Mouse (Mus musculus): Measurements from ENCODE around the gene Tas1r1. TPM values are rescaled to one million over a fixed set of nuclear protein-coding genes. Genes with fewer than 3 reads are reported as not detected.

Gene Tas1r1
- polyA plus RNA-seq, 1 experiment from 2014 or later = 1.3 TPM

DNA sequence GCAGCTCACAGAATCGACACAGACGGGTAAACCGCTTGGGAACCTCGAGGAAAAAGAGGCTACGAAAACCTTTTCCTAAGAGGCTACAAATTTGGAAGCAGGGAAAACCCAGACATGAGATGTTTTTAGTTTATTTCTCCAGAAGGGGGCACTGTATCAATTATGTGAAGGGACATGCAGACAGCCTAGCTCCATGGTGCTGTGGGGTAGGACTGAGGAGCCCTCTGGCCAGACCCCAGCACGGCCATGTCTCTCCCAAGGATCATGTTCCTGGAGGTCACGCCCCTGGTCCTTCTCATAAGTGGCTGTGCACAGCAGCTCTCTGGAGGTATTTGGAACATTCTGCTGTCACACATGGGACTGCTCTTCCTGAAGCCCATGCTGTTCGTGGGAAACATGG lies 57.7 kb downstream of the Tas1r1 start:
- H3K4me1 ChIP-seq = peaks cover 3% of the 10 kb centered on the region; the same call in 1 of the 2 replicates
- no peak overlapping the region for H3K4me3 ChIP-seq
- H3K4me2 ChIP-seq (replicated peaks) = no peak overlapping the region
- no peak for ATAC-seq (ENCODE audit: low FRiP score, low read depth)
- peaks cover 55% of the 10 kb centered on the region for H3K36me3 ChIP-seq
- H3K27me3 ChIP-seq = no peaks in the 10 kb centered on the region
- no peaks in the 10 kb centered on the region for H3K9me3 ChIP-seq
- WGBS = 77% methylated on average over 8 of the region's 8 CpGs
- no peak overlapping the region for H3K9ac ChIP-seq (replicated peaks)
- no peak overlapping the region for H3K27ac ChIP-seq (replicated peaks)

Other genes starting within 250 kb of the Tas1r1 start
- 135 and 152 TPM in 2 replicates for gene Camta1, start 176.7 kb downstream of the Tas1r1 start, polyA plus RNA-seq (2016; fragmentation: Nextera tagmentation; extraction: Ambion mirVana)
- gene Dnajc11, start 104.9 kb downstream of the Tas1r1 start, polyA plus RNA-seq (2016; fragmentation: Nextera tagmentation; extraction: Ambion mirVana) = 84.4 and 89.8 TPM in 2 replicates
- gene Thap3, start 49.6 kb downstream of the Tas1r1 start, polyA plus RNA-seq (2016; fragmentation: Nextera tagmentation; extraction: Ambion mirVana) = 30.9 and 33.9 TPM in 2 replicates
- gene Phf13, start 42.3 kb downstream of the Tas1r1 start, polyA plus RNA-seq (2016; fragmentation: Nextera tagmentation; extraction: Ambion mirVana) = 25.8 and 28.9 TPM in 2 replicates
- 4.7 and 5.4 TPM in 2 replicates for gene Klhl21, start 29.8 kb downstream of the Tas1r1 start, polyA plus RNA-seq (2016; fragmentation: Nextera tagmentation; extraction: Ambion mirVana)
- 20.8 and 23.4 TPM in 2 replicates for gene Zbtb48, start 10.9 kb downstream of the Tas1r1 start, polyA plus RNA-seq (2016; fragmentation: Nextera tagmentation; extraction: Ambion mirVana)
- gene Nol9, start 753 bp upstream of the Tas1r1 start, polyA plus RNA-seq (2016; fragmentation: Nextera tagmentation; extraction: Ambion mirVana) = 35.4 and 36.9 TPM in 2 replicates
- 9.4 and 9.9 TPM in 2 replicates for gene Plekhg5, start 33.9 kb upstream of the Tas1r1 start, polyA plus RNA-seq (2016; fragmentation: Nextera tagmentation; extraction: Ambion mirVana)
- 0.73 and 0.83 TPM in 2 replicates for gene Tnfrsf25, start 77.4 kb upstream of the Tas1r1 start, polyA plus RNA-seq (2016; fragmentation: Nextera tagmentation; extraction: Ambion mirVana)
- 0.26 TPM in 1 of 2 replicates, not detected in the other for gene Espn, start 113.8 kb upstream of the Tas1r1 start, polyA plus RNA-seq (2016; fragmentation: Nextera tagmentation; extraction: Ambion mirVana)
- 0.47 and 0.60 TPM in 2 replicates for gene Hes2, start 120.3 kb upstream of the Tas1r1 start, polyA plus RNA-seq (2016; fragmentation: Nextera tagmentation; extraction: Ambion mirVana)
- 104 and 105 TPM in 2 replicates for gene Acot7, start 139.6 kb upstream of the Tas1r1 start, polyA plus RNA-seq (2016; fragmentation: Nextera tagmentation; extraction: Ambion mirVana)
- 12.3 and 15.4 TPM in 2 replicates for gene Gpr153, start 235.7 kb upstream of the Tas1r1 start, polyA plus RNA-seq (2016; fragmentation: Nextera tagmentation; extraction: Ambion mirVana)

Data from midbrain, embryonic 12.5 days (tissue).